Mouse (Mus musculus) 3T3-L1 (cell line): ENCODE data around the gene Gstp2.

Experiments
- DNase-seq: peaks from one replicate; pipeline ENCODE4 v3.0.0-alpha.2; 2015; ENCODE audit warnings: low read depth, low spot score

The Gstp2 gene

GRCm38 (mm10) chr19:4011086-4011485 lies 34.7 kb downstream of the Gstp2 start:
- DNase-seq, result no peak

- DNase-seq, result no peak
These were observed 39.9 kb downstream of the Gstp2 start for GRCm38 (mm10) chr19:4005971-4006370.

- no peak for DNase-seq
These were observed 40.7 kb downstream of the Gstp2 start for GRCm38 (mm10) chr19:4005091-4005490.

- no peak for DNase-seq
These were observed 41.5 kb downstream of the Gstp2 start for GRCm38 (mm10) chr19:4004331-4004730.

- no peak for DNase-seq
These were observed 42.2 kb downstream of the Gstp2 start for GRCm38 (mm10) chr19:4003641-4004040.

GRCm38 (mm10) chr19:4003112-4003511 lies 42.7 kb downstream of the Gstp2 start, which contains the start of gene Doc2g:
Gene Doc2g (plus strand): TSS chr19:4003313.
- DNase-seq, result no peak

- no peak for DNase-seq
These were observed 44.1 kb downstream of the Gstp2 start for GRCm38 (mm10) chr19:4001752-4002151.

GRCm38 (mm10) chr19:4000949-4001525 lies 44.8 kb downstream of the Gstp2 start:
- DNase-seq, result peak; percentile 32

- DNase-seq, result peak; percentile 100
These were observed 45.5 kb downstream of the Gstp2 start, which contains the start of the genes Nudt8 and Gm49405 for GRCm38 (mm10) chr19:4000119-4000900. Gene Nudt8 (plus strand): TSS chr19:4000580. Gene Gm49405 (plus strand): TSS chr19:4000626.

GRCm38 (mm10) chr19:3999121-3999730 lies 46.6 kb downstream of the Gstp2 start:
- DNase-seq, result peak; percentile 53

- no peak for DNase-seq
These were observed 47.5 kb downstream of the Gstp2 start for GRCm38 (mm10) chr19:3998335-3998734.

- DNase-seq, result no peak
These were observed 48.6 kb downstream of the Gstp2 start for GRCm38 (mm10) chr19:3997231-3997630.

- DNase-seq, result no peak
These were observed 49.1 kb downstream of the Gstp2 start for GRCm38 (mm10) chr19:3996747-3997146.

GRCm38 (mm10) chr19:3996106-3996505 lies 49.7 kb downstream of the Gstp2 start:
- peak; percentile 27 for DNase-seq

- no peak for DNase-seq
These were observed 50.3 kb downstream of the Gstp2 start for GRCm38 (mm10) chr19:3995505-3995904.

- no peak for DNase-seq
These were observed 50.9 kb downstream of the Gstp2 start for GRCm38 (mm10) chr19:3994932-3995331.

GRCm38 (mm10) chr19:3992416-3992815 lies 53.4 kb downstream of the Gstp2 start, which contains the start of gene Tbx10:
Gene Tbx10 (plus strand): TSS chr19:3992752.
- DNase-seq, result no peak

GRCm38 (mm10) chr19:3991966-3992365 lies 53.9 kb downstream of the Gstp2 start:
- DNase-seq, result no peak

GRCm38 (mm10) chr19:3991562-3991961 lies 54.3 kb downstream of the Gstp2 start:
- DNase-seq, result no peak

GRCm38 (mm10) chr19:3990804-3991203 lies 55.0 kb downstream of the Gstp2 start:
- no peak for DNase-seq
